ENCODE assay signal across 9 mouse cellular contexts in genomic region chr16:95647854-95648253, GRCm38 (mm10). TPM values are rescaled to one million over a fixed set of nuclear protein-coding genes. Genes with fewer than 3 reads are reported as not detected.
DNase-seq lines count a peak whose midpoint lies in the region; ATAC-seq and TF ChIP-seq lines count a peak whose summit lies in the region.
"Had no signal": no experiment of that assay in that cellular context is flagged by ENCODE, and none has a peak within 500 bp of the region (broad histone marks: within the 10 kb centered on the region; RNA-seq: fewer than 3 reads in every experiment).

No protein-coding gene starts in this region.

- H3K36me3 ChIP-seq in small intestine, adult 2 months (ENCODE audit: control insufficient read depth, insufficient read depth, low read length) = no peaks in the 10 kb centered on the region
- H3K36me3 ChIP-seq: neural tube, embryonic 12.5 days had no signal

- DNase-seq in Patski (ENCODE audit: low read depth, low spot score) = no peak
- DNase-seq in cerebellum, adult 18-20 months = peak; percentile 69 to 82
- peak; percentile 75 for DNase-seq in forelimb bud, embryonic 11.5 days (ENCODE audit: low read depth, low spot score)
- DNase-seq in induced T-regulatory cell, adult 2 months (ENCODE audit: low read depth) = peak; percentile 66
- peak; percentile 76 to 79 for DNase-seq in left cerebral cortex, adult 18-20 months (ENCODE audit: low spot score in 2 of 2)

- H3K27me3 ChIP-seq in Patski = no peaks in the 10 kb centered on the region
- no peaks in the 10 kb centered on the region for H3K27me3 ChIP-seq in small intestine, adult 2 months (ENCODE audit: control insufficient read depth, insufficient read depth, low read length)
- H3K27me3 ChIP-seq: neural tube, embryonic 12.5 days had no signal

- no peak for TF ChIP-seq POLR2A in small intestine, adult 2 months (IDR thresholded peaks at IDR 0.05; ENCODE audit: low read depth, low read length)

- in situ Hi-C loops in Patski (cut with MboI; ENCODE audit: low pct_unique_long_range_greater_than_20kb) = no loop called here

- no peak overlapping the region for H3K27ac ChIP-seq in small intestine, adult 2 months (ENCODE audit: insufficient read depth, low read depth, low read length)
- H3K27ac ChIP-seq: neural tube, embryonic 12.5 days had no signal

- H3K4me3 ChIP-seq in small intestine, adult 2 months (ENCODE audit: low read depth, low read length) = no peak overlapping the region
- H3K4me3 ChIP-seq: neural tube, embryonic 12.5 days had no signal

- 15% methylated on average over 13 of the region's 13 CpGs for WGBS in small intestine, adult 2 months

- CTCF ChIA-PET in Patski (lab: Charles Lee) = interaction anchor here (1.5 kb wide), 2 partner anchors 95 to 298 kb away, joined by 3 to 8 read pairs; no protein-coding TSS in a partner anchor

- no peaks in the 10 kb centered on the region for H3K4me1 ChIP-seq in small intestine, adult 2 months (ENCODE audit: control insufficient read depth, insufficient read depth, insufficient read length, low read length)
- H3K4me1 ChIP-seq: neural tube, embryonic 12.5 days had no signal

- TF ChIP-seq CTCF in Patski (IDR thresholded peaks at IDR 0.05) = peak; percentile 92
- TF ChIP-seq CTCF in small intestine, adult 2 months (IDR thresholded peaks at IDR 0.05; ENCODE audit: extremely low read depth, insufficient read length, insufficient replicate concordance, low read depth, low read length) = peak; percentile 85

- POLR2A ChIA-PET in Patski (lab: Charles Lee) = no interaction called here

- peak; percentile 44 for ATAC-seq in Patski
- ATAC-seq in megakaryocyte progenitor cell, adult 5-6 weeks (replicated peaks; ENCODE audit: poor library complexity) = peak; percentile 97
- no peak for ATAC-seq in monocyte, adult 5-6 weeks (replicated peaks; ENCODE audit: insufficient number of reproducible peaks, low FRiP score, low TSS enrichment, poor library complexity, severe bottlenecking)

RNA-seq across cellular contexts. Expression of gene Ets2, which starts 54.0 kb away (rescaled TPM):
- polyA plus RNA-seq in Patski (2021) = 37.0 TPM
- 10 to 100 TPM; 68.8 to 78.1 TPM for total RNA-seq in left cerebral cortex, adult 18-20 months (2021)
- total RNA-seq in megakaryocyte progenitor cell, adult 5-6 weeks (2015) = 9.9 and 12.1 TPM in 2 replicates
- 7.0 and 9.8 TPM in 2 replicates for total RNA-seq in megakaryocyte progenitor cell, adult 5-6 weeks (2017)
- 69.5 and 115 TPM in 2 replicates for polyA plus RNA-seq in small intestine, adult 2 months (2012; rRNA removed)
- total RNA-seq in monocyte, adult 5-6 weeks (2017) = 51.5 to 79.9 TPM (median 76.7 TPM) in 3 replicates
